Mouse (Mus musculus) subcutaneous adipose tissue, adult 2 months (tissue): ENCODE data around the gene Set. TPM values are rescaled to one million over a fixed set of nuclear protein-coding genes. Genes with fewer than 3 reads are reported as not detected.

ENCODE experiments used
- polyA plus RNA-seq: library from polyadenylated mRNA; depleted of rRNA; stranded (reverse); fragments of >200 nt; gene quantifications from 2 replicates; pipeline ENCODE4 v1.2.3, GENCODE M21; 2012; ENCODE audit warnings: low replicate concordance; rRNA removed

The Set gene
- 24.7 and 66.2 TPM in 2 replicates for polyA plus RNA-seq

GRCm38 (mm10) chr2:30057223-30057904, at the start of gene Set:
Gene Set, plus strand, starts transcription at chr2:30057378.

GRCm38 (mm10) chr2:30048699-30049388, 8.3 kb upstream of the Set start, which contains the start of gene Wdr34:
Gene Wdr34, minus strand, starts transcription at chr2:30048881.

GRCm38 (mm10) chr2:30077502-30078348, 20.5 kb downstream of the Set start, which contains the start of gene Pkn3:
Gene Pkn3, plus strand, starts transcription at chr2:30077684.

GRCm38 (mm10) chr2:30093471-30094207, 36.5 kb downstream of the Set start, which contains the start of gene Zdhhc12:
Gene Zdhhc12, minus strand, starts transcription at chr2:30093648.

Other genes with a start within 250 kb of the Set start
- 47.5 and 56.5 TPM in 2 replicates for gene Urm1, start 237.3 kb upstream of the Set start, polyA plus RNA-seq
- 40.8 and 41.1 TPM in 2 replicates for gene Cercam, start 188.2 kb upstream of the Set start, polyA plus RNA-seq
- 29.8 and 54.7 TPM in 2 replicates for gene Odf2, start 168.2 kb upstream of the Set start, polyA plus RNA-seq
- 31.3 TPM in 2 replicates for gene Gle1, start 122.0 kb upstream of the Set start, polyA plus RNA-seq
- 236 and 374 TPM in 2 replicates for gene Sptan1, start 91.8 kb upstream of the Set start, polyA plus RNA-seq
- 21.6 and 42.9 TPM in 2 replicates for gene Wdr34, start 8.5 kb upstream of the Set start, polyA plus RNA-seq
- 22.8 and 30.4 TPM in 2 replicates for gene Pkn3, start 20.3 kb downstream of the Set start, polyA plus RNA-seq
- 51.6 and 55.9 TPM in 2 replicates for gene Zdhhc12, start 36.3 kb downstream of the Set start, polyA plus RNA-seq
- 60.2 and 82.4 TPM in 2 replicates for gene Zer1, start 67.2 kb downstream of the Set start, polyA plus RNA-seq
- gene Tbc1d13, start 76.4 kb downstream of the Set start, polyA plus RNA-seq: 80.1 and 82.8 TPM in 2 replicates
- 41.3 and 50.6 TPM in 2 replicates for gene Endog, start 114.1 kb downstream of the Set start, polyA plus RNA-seq
- gene Spout1, start 121.1 kb downstream of the Set start, polyA plus RNA-seq: 28.0 and 40.8 TPM in 2 replicates
- gene Kyat1, start 148.5 kb downstream of the Set start, polyA plus RNA-seq: 32.9 and 33.7 TPM in 2 replicates
- 44.2 and 66.0 TPM in 2 replicates for gene Lrrc8a, start 180.3 kb downstream of the Set start, polyA plus RNA-seq
- 12.7 and 13.6 TPM in 2 replicates for gene Gm28035, start 183.2 kb downstream of the Set start, polyA plus RNA-seq
- 59.0 and 102 TPM in 2 replicates for gene Phyhd1, start 208.8 kb downstream of the Set start, polyA plus RNA-seq
- gene Gm28038, start 223.7 kb downstream of the Set start, polyA plus RNA-seq: not detected in 2 replicates
- gene Dolk, start 229.0 kb downstream of the Set start, polyA plus RNA-seq: 58.1 and 113 TPM in 2 replicates
- gene Nup188, start 229.0 kb downstream of the Set start, polyA plus RNA-seq: 32.1 and 51.8 TPM in 2 replicates